Mouse (Mus musculus): ENCODE measurements at regions not wholly inside any gene's neighbourhood (a gene's known extent, or its start where the extent isn't known, plus 50 kb on each side); places are given as distances from the start of the nearest gene placed in this dataset.

- DNase-seq (ENCODE audit: low spot score in 2 of 2): peak; percentile 51 to 55
Measured at GRCm38 (mm10) chr13:68372631-68373030, 209.3 kb downstream of the Mtrr start.

All from left cerebral cortex, adult 18-20 months (tissue).